Mouse (Mus musculus) megakaryocyte, embryonic 14.5 days (primary cell): ENCODE measurements around the gene Cbx5.

Experiments used
- FLI1 ChIP-seq: IDR thresholded peaks from 2 replicates; pipeline ENCODE4 v1.6.1; 2012; ENCODE audit warnings: low read length, inconsistent platforms, mixed read lengths
- GATA1 ChIP-seq: IDR thresholded peaks from 3 replicates; pipeline ENCODE4 v1.6.1; 2012; ENCODE audit warnings: mixed read lengths, low read length, inconsistent platforms, borderline replicate concordance

DNA sequence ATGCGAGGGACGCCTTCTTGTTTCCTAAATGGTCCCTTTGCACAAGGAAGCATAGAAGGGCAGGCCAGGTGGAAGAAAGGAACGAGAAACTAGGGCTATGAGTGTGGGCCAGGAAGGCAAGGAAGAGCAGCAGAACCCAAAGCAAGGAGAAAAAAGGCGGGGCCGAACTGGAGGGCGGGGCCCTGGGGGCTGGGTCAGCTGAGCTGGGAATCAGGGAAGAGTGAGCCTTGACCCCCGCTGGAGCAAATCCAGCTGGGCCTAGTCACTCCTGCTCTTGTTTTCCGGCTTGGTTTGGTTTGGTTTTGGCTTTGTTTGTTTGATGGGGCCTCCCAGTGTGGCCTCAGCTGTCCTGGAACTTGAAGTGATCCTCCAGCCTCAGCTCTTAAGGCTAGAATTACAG is 68.3 kb downstream of the Cbx5 start:
- TF ChIP-seq GATA1 (no peak), FLI1 (no peak)
